Mouse (Mus musculus) MEL (cell line): Measurements from ENCODE around the gene Gm15056. TPM values are rescaled to one million over a fixed set of nuclear protein-coding genes. Genes with fewer than 3 reads are reported as not detected.

Experiments used
- DNase-seq: peaks from one replicate; pipeline ENCODE4 v3.0.0; 2011; ENCODE audit warnings: low read depth, low spot score
- H3K27ac ChIP-seq: 2 replicates; pipeline ENCODE4 v1.5.1; 2012; ENCODE audit warnings: low read depth, mild to moderate bottlenecking, control low read depth, low read length, moderate library complexity; ENCODE audit not compliant: control insufficient read depth
- H3K27me3 ChIP-seq, 2 experiments: fragments of 150-350 bp in 1 of 2; sonication (generic) in 1 of 2; 2 replicates each; pipeline ENCODE4 v1.6.1; 2012; ENCODE audit warnings: low read length in 2 of 2, mild to moderate bottlenecking in 2 of 2, improper control_type of control experiment in 1 of 2, moderate library complexity in 1 of 2; ENCODE audit not compliant: insufficient read depth in 2 of 2, control insufficient read depth in 1 of 2
- H3K36me3 ChIP-seq, 2 experiments: 2 replicates each; pipeline ENCODE4 v1.6.1; 2012 to 2014; ENCODE audit warnings: low read length in 2 of 2, improper control_type of control experiment in 1 of 2, inconsistent platforms in 1 of 2, mild to moderate bottlenecking in 1 of 2; ENCODE audit not compliant: insufficient read depth in 2 of 2, control insufficient read depth in 1 of 2
- H3K4me1 ChIP-seq, 2 experiments: fragments of 150-350 bp in 1 of 2; sonication (generic) in 1 of 2; 2 replicates each; pipeline ENCODE4 v1.6.1; 2012; ENCODE audit warnings: low read length in 2 of 2, improper control_type of control experiment in 1 of 2, mild to moderate bottlenecking in 1 of 2; ENCODE audit not compliant: insufficient read depth in 2 of 2, control insufficient read depth in 1 of 2
- H3K4me3 ChIP-seq, 2 experiments: fragments of 150-350 bp in 1 of 2; sonication (generic) in 1 of 2; 2 replicates each; pipeline ENCODE4 v1.5.1; 2012; ENCODE audit warnings: low read depth in 2 of 2, low read length in 2 of 2, mild to moderate bottlenecking in 2 of 2, moderate library complexity in 2 of 2, control low read depth in 1 of 2, improper control_type of control experiment in 1 of 2; ENCODE audit not compliant: control insufficient read depth in 1 of 2, insufficient read depth in 1 of 2
- H3K79me2 ChIP-seq: 2 replicates; pipeline ENCODE4 v1.6.1; 2012; ENCODE audit warnings: mild to moderate bottlenecking, low read length, moderate library complexity; ENCODE audit not compliant: control insufficient read depth, poor library complexity, insufficient read depth
- H3K9ac ChIP-seq: 2 replicates; pipeline ENCODE4 v1.6.1; 2012; ENCODE audit warnings: low read depth, mild to moderate bottlenecking, control low read depth, low read length, moderate library complexity; ENCODE audit not compliant: control insufficient read depth, poor library complexity, severe bottlenecking
- H3K9me3 ChIP-seq: fragments of 150-350 bp; sonication (generic); replicated peaks from 2 replicates; pipeline ENCODE4 v1.6.1; 2012; ENCODE audit warnings: mild to moderate bottlenecking, low read length, improper control_type of control experiment, moderate library complexity; ENCODE audit not compliant: insufficient read depth
- BHLHE40 ChIP-seq: IDR thresholded peaks from 2 replicates; pipeline ENCODE4 v1.6.1; 2012; ENCODE audit warnings: low read depth, mild to moderate bottlenecking, inconsistent platforms, low read length, improper control_type of control experiment, borderline replicate concordance
- CHD1 ChIP-seq: IDR thresholded peaks from 2 replicates; pipeline ENCODE4 v1.6.1; 2012; ENCODE audit warnings: low read depth, mild to moderate bottlenecking, inconsistent platforms, low read length, improper control_type of control experiment
- CHD2 ChIP-seq: IDR thresholded peaks from 2 replicates; pipeline ENCODE4 v1.6.1; 2011; ENCODE audit warnings: low read length, improper control_type of control experiment
- CTCF ChIP-seq, 3 experiments: IDR thresholded peaks in 2 of 3; conservative IDR thresholded peaks in 1 of 3; 2 replicates each; pipeline ENCODE4 v1.5.1; 2011 to 2012; ENCODE audit warnings: low read length in 3 of 3, low read depth in 2 of 3, mild to moderate bottlenecking in 2 of 3, improper control_type of control experiment in 1 of 3, inconsistent platforms in 1 of 3, mixed read lengths in 1 of 3, moderate library complexity in 1 of 3; ENCODE audit not compliant: control insufficient read depth in 1 of 3, insufficient read depth in 1 of 3, poor library complexity in 1 of 3, severe bottlenecking in 1 of 3
- ETS1 ChIP-seq: IDR thresholded peaks from 2 replicates; pipeline ENCODE4 v1.6.1; 2012; ENCODE audit warnings: low read depth, mild to moderate bottlenecking, inconsistent platforms, low read length, improper control_type of control experiment, moderate library complexity
- HCFC1 ChIP-seq: IDR thresholded peaks from 2 replicates; pipeline ENCODE4 v1.6.1; 2012; ENCODE audit warnings: low read depth, mild to moderate bottlenecking, inconsistent platforms, low read length, improper control_type of control experiment, moderate library complexity
- NELFE ChIP-seq: IDR thresholded peaks from 2 replicates; pipeline ENCODE4 v1.6.1; 2011; ENCODE audit warnings: low read depth, low read length, improper control_type of control experiment
- POLR2A ChIP-seq, 2 experiments: IDR thresholded peaks; 2 replicates each; pipeline ENCODE4 v1.6.1; 2011 to 2012; ENCODE audit warnings: low read length in 2 of 2, mild to moderate bottlenecking in 2 of 2, control low read depth in 1 of 2, improper control_type of control experiment in 1 of 2, low read depth in 1 of 2, moderate library complexity in 1 of 2; ENCODE audit not compliant: control insufficient read depth in 1 of 2, insufficient read depth in 1 of 2, poor library complexity in 1 of 2
- POLR2AphosphoS2 ChIP-seq: IDR thresholded peaks from 2 replicates; pipeline ENCODE4 v1.6.1; 2011; ENCODE audit warnings: low read length, improper control_type of control experiment
- RCOR1 ChIP-seq: IDR thresholded peaks from 2 replicates; pipeline ENCODE4 v1.6.1; 2012; ENCODE audit warnings: low read depth, mild to moderate bottlenecking, inconsistent platforms, low read length, improper control_type of control experiment
- SIN3A ChIP-seq: IDR thresholded peaks from 2 replicates; pipeline ENCODE4 v1.6.1; 2012; ENCODE audit warnings: low read length, improper control_type of control experiment, inconsistent platforms
- SMC3 ChIP-seq: IDR thresholded peaks from 2 replicates; pipeline ENCODE4 v1.6.1; 2011; ENCODE audit warnings: low read depth, low read length, improper control_type of control experiment
- TCF12 ChIP-seq: IDR thresholded peaks from 2 replicates; pipeline ENCODE4 v1.6.1; 2014; ENCODE audit warnings: low read depth, mild to moderate bottlenecking, inconsistent platforms, low read length, improper control_type of control experiment, moderate library complexity
- USF1 ChIP-seq: IDR thresholded peaks from 2 replicates; pipeline ENCODE4 v1.6.1; 2014; ENCODE audit warnings: low read depth, mild to moderate bottlenecking, inconsistent platforms, low read length, improper control_type of control experiment, moderate library complexity
- ZC3H11A ChIP-seq: IDR thresholded peaks from 2 replicates; pipeline ENCODE4 v1.6.1; 2012; ENCODE audit warnings: low read depth, mild to moderate bottlenecking, inconsistent platforms, low read length, improper control_type of control experiment
- ZMIZ1 ChIP-seq: IDR thresholded peaks from 2 replicates; pipeline ENCODE4 v1.6.1; 2012; ENCODE audit warnings: low read depth, mild to moderate bottlenecking, inconsistent platforms, low read length, improper control_type of control experiment, moderate library complexity
- polyA plus RNA-seq, 2 experiments: library from polyadenylated mRNA; stranded (reverse) in 1 of 2; unstranded in 1 of 2; fragments of >175 nt in 1 of 2; fragments of >200 nt in 1 of 2; gene quantifications; 2 replicates each; pipeline versions ENCODE4 v1.2.1 to v1.2.4; 2012; ENCODE audit warnings: low replicate concordance in 2 of 2, low read depth in 1 of 2; ENCODE audit not compliant: insufficient read length in 2 of 2, insufficient read depth in 1 of 2, missing spikeins in 1 of 2
- total RNA-seq: library from RNA; depleted of rRNA; stranded (reverse); fragments of 300-350 nt; gene quantifications from 2 replicates; pipeline ENCODE4 v1.2.3, GENCODE M21; 2012; rRNA removed

Gm15056 gene
- total RNA-seq = not detected in 2 replicates
- polyA plus RNA-seq = not detected

DNA sequence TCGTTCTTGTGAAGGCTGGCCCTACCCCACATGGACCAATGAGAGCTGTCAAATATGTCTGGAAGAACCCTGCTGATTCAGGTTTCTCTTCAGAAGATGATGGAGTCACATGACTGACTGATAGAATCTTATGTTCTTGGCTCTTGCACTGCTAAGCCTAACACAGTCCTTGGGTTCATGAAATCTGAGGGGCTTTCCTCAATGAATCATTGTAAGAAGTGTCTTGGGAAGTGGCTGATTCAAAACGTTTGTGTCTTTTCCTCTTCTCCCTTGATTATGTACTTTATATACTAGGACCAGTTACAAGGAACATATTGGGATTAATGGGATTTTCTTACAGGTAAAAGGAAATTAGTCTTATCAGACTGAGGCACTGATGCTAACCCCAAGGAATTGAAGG, at the start of gene Gm15056:
Gm15056 (minus strand) TSS at position 101 of the 400 bp plus-strand sequence.
- TF ChIP-seq CHD2 = no peak
- TF ChIP-seq USF1 = no peak
- no peak for TF ChIP-seq SIN3A
- no peak for TF ChIP-seq ZC3H11A
- no peak for TF ChIP-seq HCFC1
- no peak for TF ChIP-seq ETS1
- no peak for TF ChIP-seq CTCF (IDR thresholded peaks at IDR 0.05 in 2 of 3, conservative IDR thresholded peaks at IDR 0.05 in 1 of 3; ENCODE audit: control insufficient read depth in 1 of 3, insufficient read depth in 1 of 3, low read depth in 2 of 3, low read length in 3 of 3, poor library complexity in 1 of 3, severe bottlenecking in 1 of 3)
- H3K79me2 ChIP-seq = no peaks in the 10 kb centered on the region
- H3K9me3 ChIP-seq = no peaks in the 10 kb centered on the region
- H3K36me3 ChIP-seq = no peaks in the 10 kb centered on the region
- H3K9ac ChIP-seq = no peak within 1 kb of the TSS
- no peaks in the 10 kb centered on the region for H3K4me1 ChIP-seq
- no peak within 1 kb of the TSS for H3K27ac ChIP-seq
- H3K4me3 ChIP-seq = no peak within 1 kb of the TSS
- DNase-seq = no peak
- no peaks in the 10 kb centered on the region for H3K27me3 ChIP-seq

DNA sequence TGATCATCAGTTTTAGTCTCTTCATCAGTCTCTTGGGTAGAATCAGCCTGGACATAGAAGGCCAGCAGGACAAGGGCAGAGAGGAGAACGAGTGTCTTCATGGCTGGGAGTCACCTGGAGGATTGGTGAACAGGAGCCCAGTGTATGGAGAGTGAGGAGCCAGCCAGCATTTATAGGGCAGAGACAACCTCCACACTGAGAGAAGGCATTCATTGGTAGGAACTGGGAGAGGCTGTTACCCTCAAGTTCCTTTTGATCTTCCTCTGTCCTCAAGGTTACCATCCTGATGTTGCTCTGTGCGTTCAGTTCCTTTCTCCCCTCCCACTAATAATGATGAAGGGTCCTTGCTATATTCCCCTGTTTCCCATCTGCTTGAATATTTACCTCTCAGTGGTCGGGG, 42.2 kb upstream of the Gm15056 start, which contains the start of gene AY761185:
AY761185 (minus strand) TSS at position 101 of the 400 bp plus-strand sequence.
- Histone ChIP-seq H3K79me2 (no peaks in the 10 kb centered on the region), H3K4me3 (no peak within 1 kb of the TSS)
- TF ChIP-seq CHD1 (no peak), BHLHE40 (no peak), POLR2AphosphoS2 (no peak), SMC3 (no peak), HCFC1 (no peak), TCF12 (no peak)
- TF ChIP-seq, all 39 proteins: peak for 0
- H3K4me1 ChIP-seq = no peaks in the 10 kb centered on the region
- no peaks in the 10 kb centered on the region for H3K36me3 ChIP-seq
- no peak within 1 kb of the TSS for H3K9ac ChIP-seq
- H3K27ac ChIP-seq = no peak within 1 kb of the TSS
- H3K27me3 ChIP-seq = no peaks in the 10 kb centered on the region
- no peaks in the 10 kb centered on the region for H3K9me3 ChIP-seq
- DNase-seq = no peak

DNA sequence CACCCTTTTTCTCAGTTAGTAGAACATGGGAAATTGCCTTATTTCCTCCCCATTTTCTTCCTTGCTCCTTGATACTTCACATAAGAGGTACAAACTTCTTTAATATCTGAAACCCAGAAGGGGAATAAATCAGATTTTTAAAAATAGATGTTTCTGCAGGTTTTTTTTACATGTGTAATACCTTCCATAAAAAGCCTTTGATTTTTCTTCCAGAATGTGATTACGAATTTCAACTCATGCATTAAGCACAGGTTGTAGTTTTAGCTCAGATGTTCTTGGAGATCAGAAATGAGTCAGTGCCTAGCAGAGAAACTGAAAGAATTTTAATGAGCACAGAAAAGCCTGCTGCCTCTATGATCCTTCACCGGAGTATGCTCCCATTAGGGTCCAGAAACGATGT, 19.5 kb upstream of the Gm15056 start, which contains the start of gene Gm6040:
Gm6040 (minus strand) TSS at position 101 of the 400 bp plus-strand sequence.
- H3K36me3 ChIP-seq = no peaks in the 10 kb centered on the region
- no peaks in the 10 kb centered on the region for H3K27me3 ChIP-seq
- H3K9me3 ChIP-seq = no peaks in the 10 kb centered on the region
- no peak within 1 kb of the TSS for H3K27ac ChIP-seq
- no peak within 1 kb of the TSS for H3K9ac ChIP-seq
- TF ChIP-seq RCOR1 = no peak
- TF ChIP-seq ZMIZ1 = no peak
- no peak for TF ChIP-seq NELFE
- TF ChIP-seq POLR2A (IDR thresholded peaks at IDR 0.05; ENCODE audit: control insufficient read depth in 1 of 2, insufficient read depth in 1 of 2, low read depth in 1 of 2, low read length in 2 of 2, poor library complexity in 1 of 2) = no peak
- H3K4me1 ChIP-seq = no peaks in the 10 kb centered on the region
- no peak within 1 kb of the TSS for H3K4me3 ChIP-seq
- no peak for DNase-seq
- H3K79me2 ChIP-seq = no peaks in the 10 kb centered on the region
